Mouse (Mus musculus) MEL (cell line): ENCODE results near the gene Gpr156. TPM values are rescaled to one million over a fixed set of nuclear protein-coding genes. Genes with fewer than 3 reads are reported as not detected.
"Not testable (repeated sequence)": the region's sequence is repeated elsewhere in the genome, so short reads cannot be mapped to it uniquely, and the experiment has no call there.

Experiments used
- DNase-seq: peaks from one replicate; pipeline ENCODE4 v3.0.0; 2011; ENCODE audit warnings: low read depth, low spot score
- H3K27ac ChIP-seq: 2 replicates; pipeline ENCODE4 v1.5.1; 2012; ENCODE audit warnings: low read depth, mild to moderate bottlenecking, control low read depth, low read length, moderate library complexity; ENCODE audit not compliant: control insufficient read depth
- H3K27me3 ChIP-seq, 2 experiments: fragments of 150-350 bp in 1 of 2; sonication (generic) in 1 of 2; 2 replicates each; pipeline ENCODE4 v1.6.1; 2012; ENCODE audit warnings: low read length in 2 of 2, mild to moderate bottlenecking in 2 of 2, improper control_type of control experiment in 1 of 2, moderate library complexity in 1 of 2; ENCODE audit not compliant: insufficient read depth in 2 of 2, control insufficient read depth in 1 of 2
- H3K36me3 ChIP-seq, 2 experiments: 2 replicates each; pipeline ENCODE4 v1.6.1; 2012 to 2014; ENCODE audit warnings: low read length in 2 of 2, improper control_type of control experiment in 1 of 2, inconsistent platforms in 1 of 2, mild to moderate bottlenecking in 1 of 2; ENCODE audit not compliant: insufficient read depth in 2 of 2, control insufficient read depth in 1 of 2
- H3K4me1 ChIP-seq, 2 experiments: fragments of 150-350 bp in 1 of 2; sonication (generic) in 1 of 2; 2 replicates each; pipeline ENCODE4 v1.6.1; 2012; ENCODE audit warnings: low read length in 2 of 2, improper control_type of control experiment in 1 of 2, mild to moderate bottlenecking in 1 of 2; ENCODE audit not compliant: insufficient read depth in 2 of 2, control insufficient read depth in 1 of 2
- H3K4me3 ChIP-seq, 2 experiments: fragments of 150-350 bp in 1 of 2; sonication (generic) in 1 of 2; 2 replicates each; pipeline ENCODE4 v1.5.1; 2012; ENCODE audit warnings: low read depth in 2 of 2, low read length in 2 of 2, mild to moderate bottlenecking in 2 of 2, moderate library complexity in 2 of 2, control low read depth in 1 of 2, improper control_type of control experiment in 1 of 2; ENCODE audit not compliant: control insufficient read depth in 1 of 2, insufficient read depth in 1 of 2
- H3K79me2 ChIP-seq: 2 replicates; pipeline ENCODE4 v1.6.1; 2012; ENCODE audit warnings: mild to moderate bottlenecking, low read length, moderate library complexity; ENCODE audit not compliant: control insufficient read depth, poor library complexity, insufficient read depth
- H3K9ac ChIP-seq: 2 replicates; pipeline ENCODE4 v1.6.1; 2012; ENCODE audit warnings: low read depth, mild to moderate bottlenecking, control low read depth, low read length, moderate library complexity; ENCODE audit not compliant: control insufficient read depth, poor library complexity, severe bottlenecking
- H3K9me3 ChIP-seq: fragments of 150-350 bp; sonication (generic); replicated peaks from 2 replicates; pipeline ENCODE4 v1.6.1; 2012; ENCODE audit warnings: mild to moderate bottlenecking, low read length, improper control_type of control experiment, moderate library complexity; ENCODE audit not compliant: insufficient read depth
- CHD2 ChIP-seq: IDR thresholded peaks from 2 replicates; pipeline ENCODE4 v1.6.1; 2011; ENCODE audit warnings: low read length, improper control_type of control experiment
- E2F4 ChIP-seq: IDR thresholded peaks from 2 replicates; pipeline ENCODE4 v1.6.1; 2011; ENCODE audit warnings: low read depth, low read length, improper control_type of control experiment, borderline replicate concordance
- ELF1 ChIP-seq: IDR thresholded peaks from 2 replicates; pipeline ENCODE4 v1.6.1; 2014; ENCODE audit warnings: low read depth, mild to moderate bottlenecking, inconsistent platforms, low read length, improper control_type of control experiment, moderate library complexity
- EP300 ChIP-seq, 2 experiments: IDR thresholded peaks; 2 replicates each; pipeline ENCODE4 v1.6.1; 2011; ENCODE audit warnings: improper control_type of control experiment in 2 of 2, low read length in 2 of 2, low read depth in 1 of 2, mild to moderate bottlenecking in 1 of 2
- ETS1 ChIP-seq: IDR thresholded peaks from 2 replicates; pipeline ENCODE4 v1.6.1; 2012; ENCODE audit warnings: low read depth, mild to moderate bottlenecking, inconsistent platforms, low read length, improper control_type of control experiment, moderate library complexity
- GABPA ChIP-seq: IDR thresholded peaks from 2 replicates; pipeline ENCODE4 v1.6.1; 2012; ENCODE audit warnings: low read depth, mild to moderate bottlenecking, inconsistent platforms, low read length, improper control_type of control experiment, moderate library complexity
- GATA1 ChIP-seq: IDR thresholded peaks from 2 replicates; pipeline ENCODE4 v1.6.1; 2011; ENCODE audit warnings: low read depth, low read length, improper control_type of control experiment
- KAT2A ChIP-seq: conservative IDR thresholded peaks from 2 replicates; pipeline ENCODE4 v1.6.1; 2012; ENCODE audit warnings: low read depth, low read length, improper control_type of control experiment, inconsistent platforms
- MEF2A ChIP-seq: IDR thresholded peaks from 2 replicates; pipeline ENCODE4 v1.6.1; 2014; ENCODE audit warnings: low read depth, mild to moderate bottlenecking, inconsistent platforms, low read length, improper control_type of control experiment; ENCODE audit not compliant: poor library complexity, insufficient replicate concordance, severe bottlenecking; ENCODE audit errors: extremely low read depth
- NRF1 ChIP-seq: IDR thresholded peaks from 2 replicates; pipeline ENCODE4 v1.6.1; 2014; ENCODE audit warnings: low read depth, mild to moderate bottlenecking, inconsistent platforms, low read length, improper control_type of control experiment, moderate library complexity; ENCODE audit not compliant: poor library complexity, insufficient read depth, severe bottlenecking
- POLR2AphosphoS2 ChIP-seq: IDR thresholded peaks from 2 replicates; pipeline ENCODE4 v1.6.1; 2011; ENCODE audit warnings: low read length, improper control_type of control experiment
- SMC3 ChIP-seq: IDR thresholded peaks from 2 replicates; pipeline ENCODE4 v1.6.1; 2011; ENCODE audit warnings: low read depth, low read length, improper control_type of control experiment
- TAL1 ChIP-seq: IDR thresholded peaks from 2 replicates; pipeline ENCODE4 v1.6.1; 2012; ENCODE audit warnings: mild to moderate bottlenecking, inconsistent platforms, low read length, moderate library complexity, mixed read lengths
- UBTF ChIP-seq: IDR thresholded peaks from 2 replicates; pipeline ENCODE4 v1.6.1; 2012; ENCODE audit warnings: low read depth, mild to moderate bottlenecking, inconsistent platforms, low read length, improper control_type of control experiment, moderate library complexity, borderline replicate concordance; ENCODE audit not compliant: insufficient read depth
- USF2 ChIP-seq, 2 experiments: IDR thresholded peaks; 2 replicates each; pipeline ENCODE4 v1.6.1; 2011 to 2012; ENCODE audit warnings: improper control_type of control experiment in 2 of 2, low read length in 2 of 2, borderline replicate concordance in 1 of 2, inconsistent platforms in 1 of 2, low read depth in 1 of 2, mild to moderate bottlenecking in 1 of 2; ENCODE audit not compliant: insufficient read depth in 1 of 2
- ZKSCAN1 ChIP-seq: IDR thresholded peaks from 2 replicates; pipeline ENCODE4 v1.6.1; 2012; ENCODE audit warnings: low read depth, mild to moderate bottlenecking, inconsistent platforms, low read length, improper control_type of control experiment, moderate library complexity
- ZMIZ1 ChIP-seq: IDR thresholded peaks from 2 replicates; pipeline ENCODE4 v1.6.1; 2012; ENCODE audit warnings: low read depth, mild to moderate bottlenecking, inconsistent platforms, low read length, improper control_type of control experiment, moderate library complexity
- polyA plus RNA-seq, 2 experiments: library from polyadenylated mRNA; stranded (reverse) in 1 of 2; unstranded in 1 of 2; fragments of >175 nt in 1 of 2; fragments of >200 nt in 1 of 2; gene quantifications; 2 replicates each; pipeline versions ENCODE4 v1.2.1 to v1.2.4; 2012; ENCODE audit warnings: low replicate concordance in 2 of 2, low read depth in 1 of 2; ENCODE audit not compliant: insufficient read length in 2 of 2, insufficient read depth in 1 of 2, missing spikeins in 1 of 2
- total RNA-seq: library from RNA; depleted of rRNA; stranded (reverse); fragments of 300-350 nt; gene quantifications from 2 replicates; pipeline ENCODE4 v1.2.3, GENCODE M21; 2012

The Gpr156 gene
- total and polyA plus RNA-seq, 3 experiments, result not detected

DNA sequence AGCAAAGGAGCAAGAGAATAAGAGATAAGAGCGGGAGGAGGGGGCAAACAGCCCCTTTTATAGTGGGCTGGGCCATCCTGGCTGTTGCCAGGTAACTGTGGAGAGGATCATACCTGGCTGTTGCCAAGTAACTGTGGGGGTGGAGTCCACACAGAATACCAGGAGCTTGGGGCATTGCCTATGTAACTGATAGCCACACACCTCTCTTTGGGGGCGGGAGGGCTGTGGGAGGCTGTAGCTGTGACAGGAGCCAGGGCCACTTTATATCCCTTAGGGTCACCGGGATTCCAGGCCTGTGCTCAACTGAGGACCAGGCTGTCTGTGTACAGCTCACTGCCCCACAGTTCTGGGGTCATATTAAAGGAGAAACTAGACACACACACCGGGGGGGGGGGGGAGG is 40.5 kb downstream of the Gpr156 start:
- Histone ChIP-seq H3K9ac (no peak overlapping the region), H3K4me3 (no peak overlapping the region), H3K4me1 (no peaks in the 10 kb centered on the region), H3K27ac (no peak overlapping the region), H3K79me2 (no peaks in the 10 kb centered on the region), H3K36me3 (no peaks in the 10 kb centered on the region), H3K9me3 (no peaks in the 10 kb centered on the region), H3K27me3 (peaks cover 0 to 6% of the 10 kb centered on the region in 2 experiments; a peak in 2 of 4 replicates)
- no peak for DNase-seq
- TF ChIP-seq GABPA (no peak), GATA1 (no peak), TAL1 (no peak), EP300 (IDR thresholded peaks at IDR 0.05; ENCODE audit: low read depth in 1 of 2, low read length in 2 of 2) (no peak), NRF1 (no peak), ETS1 (no peak), ZMIZ1 (no peak), ZKSCAN1 (no peak), MEF2A (no peak), SMC3 (no peak), CHD2 (no peak), USF2 (IDR thresholded peaks at IDR 0.05; ENCODE audit: borderline replicate concordance in 1 of 2, insufficient read depth in 1 of 2, low read depth in 1 of 2, low read length in 2 of 2) (no peak), KAT2A (no peak), POLR2AphosphoS2 (no peak), E2F4 (no peak), ELF1 (no peak), UBTF (no peak)
- TF ChIP-seq, all 39 proteins: peak for 0

GRCm38 (mm10) chr16:37962696-37963095 is 46.4 kb downstream of the Gpr156 start:
- not testable (repeated sequence) for DNase-seq, H3K27me3 ChIP-seq, H3K36me3 ChIP-seq, H3K9ac ChIP-seq, H3K4me3 ChIP-seq, H3K4me1 ChIP-seq, H3K9me3 ChIP-seq, H3K79me2 ChIP-seq, H3K27ac ChIP-seq
